Mouse (Mus musculus): Measurements from ENCODE around the gene Snrpd3. TPM values are rescaled to one million over a fixed set of nuclear protein-coding genes. Genes with fewer than 3 reads are reported as not detected.

Snrpd3 gene
- polyA plus RNA-seq, 1 experiment from 2014 or later: 203 TPM

DNA sequence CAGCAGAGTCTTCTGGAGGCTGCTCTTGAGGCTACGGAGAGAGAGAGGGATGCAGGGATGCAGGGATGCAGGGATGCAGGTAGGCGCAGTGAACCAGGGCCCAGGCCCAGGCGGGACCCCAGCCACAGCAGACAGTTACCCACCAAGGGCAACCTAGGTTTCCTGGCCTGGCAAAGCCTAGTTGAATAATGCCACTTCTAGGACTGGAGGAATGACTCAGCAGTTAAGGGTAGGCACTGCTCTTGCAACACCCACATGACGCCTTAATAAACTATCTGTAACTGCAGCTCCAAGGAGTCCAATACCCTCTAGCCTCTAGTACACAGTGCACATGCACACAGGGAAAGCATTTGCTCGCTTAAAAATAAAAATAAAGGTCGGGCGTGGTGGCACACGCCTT, 36.7 kb downstream of the Snrpd3 start:
- no peaks in the 10 kb centered on the region for H3K27me3 ChIP-seq
- DNase-seq (ENCODE audit: low read depth, low spot score) (no peak), ATAC-seq (no peak)
- ChIA-PET POLR2A (no interaction called here), CTCF (no interaction called here)
- TF ChIP-seq CTCF (IDR thresholded peaks at IDR 0.05): no peak
- in situ Hi-C loops (cut with MboI; ENCODE audit: low pct_unique_long_range_greater_than_20kb): no loop called here

- no peaks in the 10 kb centered on the region for H3K27me3 ChIP-seq
- CTCF ChIA-PET: no interaction called here
- DNase-seq (ENCODE audit: low read depth, low spot score) (no peak), ATAC-seq (no peak)
- no peak for TF ChIP-seq CTCF (IDR thresholded peaks at IDR 0.05)
- in situ Hi-C loops (cut with MboI; ENCODE audit: low pct_unique_long_range_greater_than_20kb): no loop called here
- POLR2A ChIA-PET: interaction anchor here (0.6 kb wide), 1 partner anchor 32 kb away, joined by 3 read pairs; no protein-coding TSS in a partner anchor
These were observed 38.2 kb downstream of the Snrpd3 start for GRCm38 (mm10) chr10:75555557-75555956.

DNA sequence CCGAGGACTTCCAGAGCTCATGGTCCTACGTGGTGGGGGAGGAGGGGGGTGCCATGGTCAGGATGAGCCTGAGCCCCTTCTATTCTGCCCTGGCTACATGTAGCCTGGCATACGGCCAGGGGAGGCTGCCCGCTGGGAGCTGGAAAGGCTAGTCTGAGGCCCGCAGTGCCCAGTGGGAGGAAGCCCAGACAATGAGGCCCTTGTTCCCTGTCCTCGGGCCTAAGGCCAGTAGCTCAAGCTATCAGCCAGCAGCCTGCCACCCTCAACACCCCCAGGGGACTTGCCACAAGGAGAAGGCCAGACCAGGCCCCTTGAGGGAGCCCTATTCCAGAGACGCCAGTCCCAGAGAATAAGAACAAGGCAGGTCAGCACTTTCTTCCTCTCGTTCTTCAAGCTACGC, 38.7 kb downstream of the Snrpd3 start:
- POLR2A ChIA-PET: no interaction called here
- in situ Hi-C loops (cut with MboI; ENCODE audit: low pct_unique_long_range_greater_than_20kb): no loop called here
- no peak for DNase-seq (ENCODE audit: low read depth, low spot score)
- ATAC-seq: no peak
- H3K27me3 ChIP-seq: no peaks in the 10 kb centered on the region
- CTCF ChIA-PET: interaction anchor here (1.2 kb wide), 1 partner anchor 9 kb away, joined by 5 read pairs; no protein-coding TSS in a partner anchor
- no peak for TF ChIP-seq CTCF (IDR thresholded peaks at IDR 0.05)

DNA sequence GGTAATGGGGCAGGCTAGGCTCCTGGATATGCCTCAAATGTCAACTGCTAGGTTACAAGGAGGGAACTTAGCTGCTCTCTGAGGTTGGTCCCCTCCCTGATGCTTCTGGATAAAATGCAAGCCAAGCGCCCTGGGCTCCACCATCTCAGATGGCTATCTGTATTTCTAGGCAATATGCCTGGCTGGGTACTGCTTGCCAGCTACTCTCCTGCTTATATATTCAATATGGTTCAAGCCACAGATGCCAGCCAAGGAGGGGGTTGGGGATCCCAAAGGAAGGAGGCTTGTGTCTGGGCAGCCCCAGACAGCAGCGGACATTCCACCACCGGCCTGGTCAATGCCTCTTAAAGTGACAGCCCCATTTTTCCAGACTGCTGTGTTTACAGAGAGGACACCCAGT, 41.2 kb downstream of the Snrpd3 start:
- DNase-seq (ENCODE audit: low read depth, low spot score) (no peak), ATAC-seq (no peak)
- TF ChIP-seq CTCF (IDR thresholded peaks at IDR 0.05): no peak
- in situ Hi-C loops (cut with MboI; ENCODE audit: low pct_unique_long_range_greater_than_20kb): no loop called here
- POLR2A ChIA-PET: interaction anchor here (0.6 kb wide), 1 partner anchor 10 kb away, joined by 3 read pairs; no protein-coding TSS in a partner anchor
- H3K27me3 ChIP-seq: no peaks in the 10 kb centered on the region
- CTCF ChIA-PET: interaction anchor here (0.9 kb wide), 1 partner anchor 8 kb away, joined by 3 read pairs; no protein-coding TSS in a partner anchor

DNA sequence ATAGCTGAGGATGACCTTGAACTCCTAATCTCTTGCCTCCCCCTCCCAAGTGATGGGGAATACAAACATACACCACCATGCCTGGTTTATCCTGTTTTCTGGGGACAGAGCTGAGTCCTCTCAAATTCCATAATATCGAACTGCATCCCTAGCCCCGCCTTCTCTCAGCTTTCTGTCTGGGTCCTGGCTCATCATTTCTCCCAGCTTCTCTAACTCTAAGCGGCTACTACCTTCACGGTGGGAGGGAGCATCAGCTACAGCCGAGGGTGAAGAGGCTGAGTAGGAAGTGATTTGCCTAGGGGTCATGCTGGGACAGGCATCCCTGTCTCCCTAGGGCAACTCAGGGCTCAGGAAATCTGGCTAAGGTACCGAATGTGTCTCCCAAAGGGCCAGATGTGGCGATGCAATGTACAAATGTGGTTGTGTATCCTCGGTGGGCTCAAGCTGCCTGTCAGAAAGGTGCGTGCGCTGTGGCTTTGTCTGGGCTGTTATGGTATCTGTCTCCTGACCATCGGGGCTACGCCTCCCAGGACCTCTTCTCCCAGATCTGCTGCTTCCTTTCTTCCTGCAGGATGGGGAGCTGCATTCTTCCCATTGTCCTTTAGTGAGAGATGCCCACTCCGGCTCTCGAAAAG, 41.8 kb downstream of the Snrpd3 start:
- ATAC-seq (no peak), DNase-seq (ENCODE audit: low read depth, low spot score) (no peak)
- POLR2A ChIA-PET: interaction anchor here (0.6 kb wide), 1 partner anchor 10 kb away, joined by 3 read pairs; no protein-coding TSS in a partner anchor
- no peaks in the 10 kb centered on the region for H3K27me3 ChIP-seq
- in situ Hi-C loops (cut with MboI; ENCODE audit: low pct_unique_long_range_greater_than_20kb): no loop called here
- no peak for TF ChIP-seq CTCF (IDR thresholded peaks at IDR 0.05)
- CTCF ChIA-PET: interaction anchor here (0.9 kb wide), 1 partner anchor 9 kb away, joined by 3 read pairs; no protein-coding TSS in a partner anchor

DNA sequence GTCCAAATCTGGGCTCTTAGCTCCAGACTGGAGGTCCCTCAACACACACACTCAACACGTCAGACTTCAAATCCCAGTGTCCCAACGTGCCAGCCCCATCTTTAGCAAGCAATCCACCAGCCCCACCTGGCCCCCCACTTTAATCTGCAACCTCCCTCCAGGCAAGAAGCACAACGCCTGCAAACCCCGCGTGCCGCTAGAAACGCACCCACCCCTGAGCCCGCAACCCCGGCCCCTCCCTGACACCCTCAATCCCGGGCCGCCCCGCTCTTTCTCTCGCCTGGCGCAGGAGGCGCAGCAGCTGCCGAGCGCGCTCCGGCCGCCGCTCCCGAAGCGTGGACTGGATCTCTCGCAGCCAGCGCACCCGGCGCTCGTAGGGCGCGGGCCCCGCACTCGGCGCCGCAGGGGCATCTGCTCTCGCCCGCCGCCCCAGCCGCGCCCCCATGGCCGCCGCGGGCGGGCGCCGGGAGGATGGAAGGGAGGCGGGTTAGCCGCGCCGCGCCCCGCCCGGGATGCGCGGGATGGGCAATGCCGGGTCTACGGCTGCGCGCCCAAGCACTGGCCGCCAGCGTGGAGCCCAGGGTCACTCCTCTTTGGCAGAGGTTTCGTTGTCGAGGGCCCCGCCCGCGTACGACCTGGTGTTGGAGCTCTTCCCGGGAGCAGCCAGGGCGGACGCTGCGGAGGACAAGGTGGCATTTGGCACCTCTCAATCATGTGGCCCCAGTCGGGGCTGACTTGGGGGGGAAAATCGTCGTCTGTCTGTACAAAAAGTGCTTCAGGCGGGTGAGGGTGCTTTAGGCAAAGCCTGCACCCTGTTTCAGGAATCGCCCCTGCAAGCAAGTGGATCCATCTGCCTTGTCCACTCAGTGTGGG, 42.6 kb downstream of the Snrpd3 start, which contains the start of gene Lrrc75b:
Gene Lrrc75b, minus strand, starts transcription at position 655 of the 873 bp plus-strand sequence.
- no peak for TF ChIP-seq CTCF (IDR thresholded peaks at IDR 0.05)
- H3K27me3 ChIP-seq: no peaks in the 10 kb centered on the region
- ChIA-PET CTCF (interaction anchor here (1.5 kb wide), 1 partner anchor 43 kb away, joined by 3 read pairs; the partner anchor contains the start of gene Snrpd3), POLR2A (interaction anchor here (0.6 kb wide), 1 partner anchor 84 kb away, joined by 3 read pairs; the partner anchor contains the start of gene Susd2)
- DNase-seq (ENCODE audit: low read depth, low spot score): no peak
- in situ Hi-C loops (cut with MboI; ENCODE audit: low pct_unique_long_range_greater_than_20kb): no loop called here
- peak; percentile 42 for ATAC-seq

GRCm38 (mm10) chr10:75560549-75560899, 43.2 kb downstream of the Snrpd3 start:
- no peak for TF ChIP-seq CTCF (IDR thresholded peaks at IDR 0.05)
- DNase-seq (ENCODE audit: low read depth, low spot score): no peak
- no peaks in the 10 kb centered on the region for H3K27me3 ChIP-seq
- CTCF ChIA-PET: interaction anchor here (1.5 kb wide), 1 partner anchor 43 kb away, joined by 3 read pairs; the partner anchor contains the start of gene Snrpd3
- ATAC-seq: peak; percentile 17
- POLR2A ChIA-PET: interaction anchor here (0.6 kb wide), 1 partner anchor 83 kb away, joined by 3 read pairs; the partner anchor contains the start of gene Susd2
- in situ Hi-C loops (cut with MboI; ENCODE audit: low pct_unique_long_range_greater_than_20kb): no loop called here

DNA sequence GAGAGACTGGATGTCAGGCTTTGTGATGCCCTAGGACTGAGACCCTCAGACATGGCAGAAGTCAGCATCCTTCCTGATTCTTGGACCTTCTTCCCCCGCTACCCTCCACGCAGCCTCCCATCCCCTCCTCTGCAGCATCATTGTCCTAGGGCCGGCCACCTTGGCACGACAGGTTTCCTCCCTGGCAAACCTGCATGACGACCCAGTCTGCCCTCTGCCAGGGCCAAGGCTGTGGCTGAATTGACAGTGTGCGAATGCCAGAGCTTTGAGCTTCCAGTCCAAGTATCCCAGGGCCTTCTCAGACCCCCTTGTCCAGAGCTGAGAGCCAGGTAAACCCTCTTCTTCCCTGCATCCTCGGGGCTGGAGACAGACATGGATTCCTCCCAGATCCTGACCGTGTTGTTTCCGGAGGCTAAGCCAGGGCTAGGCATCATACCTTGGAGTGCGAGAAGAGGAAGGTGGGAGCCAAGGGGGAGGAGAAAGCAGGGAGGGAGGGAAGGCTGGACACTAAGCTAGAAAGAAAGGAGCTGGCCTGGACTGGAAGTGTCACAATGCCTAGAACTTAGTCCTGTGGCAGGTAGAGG, 43.8 kb downstream of the Snrpd3 start, which contains the start of gene Ggt1:
Gene Ggt1, plus strand, starts transcription at position 534 of the 584 bp plus-strand sequence.
- no peak for TF ChIP-seq CTCF (IDR thresholded peaks at IDR 0.05)
- in situ Hi-C loops (cut with MboI; ENCODE audit: low pct_unique_long_range_greater_than_20kb): no loop called here
- POLR2A ChIA-PET: no interaction called here
- DNase-seq (ENCODE audit: low read depth, low spot score) (no peak), ATAC-seq (no peak)
- no peaks in the 10 kb centered on the region for H3K27me3 ChIP-seq
- CTCF ChIA-PET: interaction anchor here (1.5 kb wide), 1 partner anchor 44 kb away, joined by 3 read pairs; the partner anchor contains the start of gene Snrpd3

GRCm38 (mm10) chr10:75562596-75562995, 45.2 kb downstream of the Snrpd3 start:
- TF ChIP-seq CTCF (IDR thresholded peaks at IDR 0.05): no peak
- H3K27me3 ChIP-seq: no peaks in the 10 kb centered on the region
- ChIA-PET POLR2A (no interaction called here), CTCF (interaction anchor here (1.0 kb wide), 1 partner anchor 24 kb away, joined by 3 read pairs; no protein-coding TSS in a partner anchor)
- DNase-seq (ENCODE audit: low read depth, low spot score): no peak
- in situ Hi-C loops (cut with MboI; ENCODE audit: low pct_unique_long_range_greater_than_20kb): no loop called here
- ATAC-seq: no peak

GRCm38 (mm10) chr10:75564687-75565265, 47.4 kb downstream of the Snrpd3 start:
- no peaks in the 10 kb centered on the region for H3K27me3 ChIP-seq
- in situ Hi-C loops (cut with MboI; ENCODE audit: low pct_unique_long_range_greater_than_20kb): no loop called here
- TF ChIP-seq CTCF (IDR thresholded peaks at IDR 0.05): no peak
- CTCF ChIA-PET: interaction anchor here (1.7 kb wide), 1 partner anchor 8 kb away, joined by 5 read pairs; no protein-coding TSS in a partner anchor
- DNase-seq (ENCODE audit: low read depth, low spot score) (no peak), ATAC-seq (no peak)
- POLR2A ChIA-PET: no interaction called here
